Mouse (Mus musculus) kidney, adult 2 months (tissue): ENCODE measurements around the gene Tdg. TPM values are rescaled to one million over a fixed set of nuclear protein-coding genes. Genes with fewer than 3 reads are reported as not detected.

Experiments
- DNase-seq: peaks from one replicate; pipeline ENCODE4 v3.0.0; 2021
- H3K27ac ChIP-seq: fragments of 200-500 bp; 2 replicates; pipeline ENCODE4 v1.5.1; 2012; ENCODE audit warnings: low read depth, low read length, control low read depth, inconsistent platforms; ENCODE audit not compliant: insufficient read depth
- H3K27me3 ChIP-seq: fragments of 200-500 bp; replicated peaks from 2 replicates; pipeline ENCODE4 v1.6.1; 2012; ENCODE audit warnings: mild to moderate bottlenecking, moderate library complexity, low read length, inconsistent platforms; ENCODE audit not compliant: control insufficient read depth, insufficient read depth
- H3K36me3 ChIP-seq: fragments of 200-500 bp; 2 replicates; pipeline ENCODE4 v1.6.1; 2012; ENCODE audit warnings: mild to moderate bottlenecking, moderate library complexity, low read length, inconsistent platforms; ENCODE audit not compliant: control insufficient read depth, insufficient read depth
- H3K4me1 ChIP-seq: fragments of 200-500 bp; 2 replicates; pipeline ENCODE4 v1.6.1; 2011; ENCODE audit warnings: low read length; ENCODE audit not compliant: control insufficient read depth, insufficient read depth
- H3K4me3 ChIP-seq: fragments of 200-500 bp; 2 replicates; pipeline ENCODE4 v1.5.1; 2011; ENCODE audit warnings: mild to moderate bottlenecking, low read depth, low read length, control low read depth; ENCODE audit not compliant: insufficient read depth
- CTCF ChIP-seq: fragments of 200-500 bp; conservative IDR thresholded peaks from 2 replicates; pipeline ENCODE4 v1.5.1; 2011; ENCODE audit warnings: low read depth, mild to moderate bottlenecking, control low read depth, low read length, moderate library complexity, mixed read lengths; ENCODE audit not compliant: insufficient read depth, insufficient read length
- POLR2A ChIP-seq: fragments of 200-500 bp; IDR thresholded peaks from one replicate; pipeline ENCODE4 v1.6.1; 2011; ENCODE audit warnings: low read depth, low read length, control low read depth
- WGBS: fragments of 180-500 bp; shearing (Covaris S2); methylation state at CpG from one replicate; pipeline ENCODE4 v1.1.7; 2018; 5-methylcytosine and 5-hydroxymethylcytosine counted together
- polyA plus RNA-seq: library from polyadenylated mRNA; depleted of rRNA; stranded (reverse); fragments of >200 nt; gene quantifications from 2 replicates; pipeline ENCODE4 v1.2.3, GENCODE M21; 2012

Gene Tdg
- polyA plus RNA-seq, 1 experiment: 17.6 TPM

DNA sequence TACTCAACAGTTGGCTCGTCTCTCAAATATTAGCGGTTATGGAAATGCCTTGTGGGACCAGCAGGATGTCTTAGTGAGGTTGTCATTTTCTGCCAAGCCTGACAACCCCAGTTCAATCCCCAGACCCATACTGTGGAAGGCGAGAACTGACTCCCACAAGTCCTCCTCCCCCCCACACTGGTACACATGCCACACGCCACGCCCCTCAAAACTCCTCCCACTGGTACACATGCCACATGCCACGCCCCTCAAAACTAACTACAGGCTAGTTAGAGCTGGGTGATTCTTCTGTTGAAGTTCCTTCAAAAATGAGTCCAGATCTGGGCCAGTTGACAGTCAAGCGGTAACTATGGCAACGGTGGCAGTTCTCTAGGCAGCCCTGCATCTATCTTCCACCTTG lies 16.5 kb downstream of the Tdg start:
- TF ChIP-seq CTCF (no peak), POLR2A (no peak)
- WGBS: 96% methylated on average over 8 of the region's 8 CpGs
- no peak for DNase-seq
- peaks cover 4% of the 10 kb centered on the region for H3K36me3 ChIP-seq
- H3K27me3 ChIP-seq: no peaks in the 10 kb centered on the region
- no peak overlapping the region for H3K27ac ChIP-seq
- no peak overlapping the region for H3K4me3 ChIP-seq
- no peaks in the 10 kb centered on the region for H3K4me1 ChIP-seq

DNA sequence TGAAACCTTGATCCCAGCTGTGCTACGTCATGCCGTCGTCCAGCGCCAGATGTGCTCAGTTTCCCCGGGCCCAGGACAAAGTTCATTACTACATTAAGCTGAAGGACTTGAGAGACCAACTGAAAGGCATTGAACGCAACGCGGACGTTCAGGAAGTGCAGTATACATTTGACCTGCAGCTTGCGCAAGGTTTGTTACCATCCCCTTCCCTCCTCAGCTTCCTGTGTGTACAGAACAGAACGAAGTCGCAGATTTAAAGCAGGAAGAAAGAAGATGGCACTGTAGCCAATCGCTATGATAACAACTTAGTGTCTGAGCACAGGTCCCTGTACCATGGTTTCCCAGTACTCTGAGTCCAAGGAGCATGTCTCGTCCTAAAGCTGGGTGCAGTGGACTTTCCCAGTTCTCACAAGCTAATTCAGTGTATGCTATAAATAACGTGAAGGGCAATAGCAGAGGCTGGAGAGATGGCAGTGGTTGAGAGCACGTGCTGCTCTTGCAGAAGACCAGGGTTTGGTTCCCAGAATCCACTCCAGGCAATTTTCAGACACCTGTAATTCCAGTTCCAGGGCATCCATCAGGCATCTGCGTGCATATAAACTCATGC lies 17.7 kb downstream of the Tdg start:
- Histone ChIP-seq H3K36me3 (peaks cover 3% of the 10 kb centered on the region; the same call in 1 of the 2 replicates), H3K4me3 (no peak overlapping the region), H3K4me1 (no peaks in the 10 kb centered on the region), H3K27ac (no peak overlapping the region), H3K27me3 (no peaks in the 10 kb centered on the region)
- no peak for DNase-seq
- TF ChIP-seq CTCF (no peak), POLR2A (no peak)
- WGBS: 77% methylated on average over 17 of the region's 17 CpGs

DNA sequence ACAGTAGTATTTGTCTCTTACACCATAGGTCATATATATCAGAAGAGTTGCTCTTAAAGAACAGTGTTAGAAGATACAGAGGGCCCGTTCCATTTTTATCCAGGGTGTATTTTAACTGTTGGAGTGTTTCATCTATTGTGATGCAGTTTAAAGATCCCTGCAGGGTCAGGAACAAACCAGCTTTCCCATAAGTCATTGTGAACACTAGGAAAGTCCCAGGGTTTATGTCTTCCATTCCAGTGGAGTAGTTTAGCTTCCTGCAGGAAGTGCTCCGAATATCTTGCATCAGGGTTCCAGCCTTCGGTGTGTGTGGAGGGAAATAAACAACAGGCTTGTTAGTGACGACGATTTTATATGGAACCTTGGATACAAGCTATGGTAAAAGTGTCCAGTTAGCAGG lies 21.6 kb downstream of the Tdg start:
- Histone ChIP-seq H3K4me1 (no peaks in the 10 kb centered on the region), H3K27ac (no peak overlapping the region), H3K36me3 (peaks cover 2% of the 10 kb centered on the region; the same call in 1 of the 2 replicates), H3K27me3 (no peaks in the 10 kb centered on the region), H3K4me3 (no peak overlapping the region)
- 74% methylated on average over 5 of the region's 5 CpGs for WGBS
- no peak for TF ChIP-seq POLR2A
- no peak for TF ChIP-seq CTCF
- no peak for DNase-seq

DNA sequence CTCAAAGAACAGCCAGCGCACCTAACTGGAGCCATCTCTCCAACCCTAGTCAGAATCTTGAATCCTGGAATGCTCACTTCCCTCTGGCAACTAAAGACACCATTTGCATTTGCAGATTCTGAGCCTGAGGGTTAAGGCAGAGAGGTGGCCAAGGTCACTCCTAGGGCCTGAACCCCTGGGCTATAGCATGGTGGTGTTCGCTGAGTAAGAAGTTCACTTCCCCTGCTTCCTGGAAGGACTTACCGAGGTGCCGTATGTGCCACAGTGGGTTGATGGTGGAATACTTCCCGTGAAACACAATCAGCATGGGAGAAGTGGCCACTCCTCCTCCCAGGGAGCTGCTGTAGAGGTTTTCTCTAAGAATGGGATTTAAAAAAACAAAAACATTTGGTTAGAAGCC lies 23.0 kb downstream of the Tdg start:
- Histone ChIP-seq H3K4me1 (no peaks in the 10 kb centered on the region), H3K4me3 (no peak overlapping the region), H3K27ac (no peak overlapping the region), H3K27me3 (no peaks in the 10 kb centered on the region), H3K36me3 (no peaks in the 10 kb centered on the region; the same call in 1 of the 2 replicates)
- no peak for DNase-seq
- WGBS: 74% methylated on average over 5 of the region's 5 CpGs
- TF ChIP-seq CTCF (no peak), POLR2A (no peak)

DNA sequence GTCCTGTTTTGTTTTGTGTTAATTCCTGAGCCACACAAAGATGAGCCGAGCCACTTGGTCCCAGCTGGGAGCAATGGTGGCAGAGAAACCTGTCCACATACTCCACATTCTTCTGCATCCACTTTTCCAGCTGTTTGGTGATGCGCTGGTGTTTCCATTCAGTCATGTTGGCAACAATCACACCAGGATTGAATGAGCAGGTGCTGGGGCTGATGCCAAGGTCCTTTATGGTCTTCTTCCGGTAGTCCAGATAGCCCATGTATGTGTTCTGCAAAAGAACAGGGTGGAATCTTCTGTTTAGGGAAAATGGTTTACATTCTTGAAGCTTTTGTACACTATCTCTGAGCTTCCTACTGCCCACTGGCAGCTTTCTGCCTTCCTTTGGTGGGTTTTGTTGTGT lies 25.0 kb downstream of the Tdg start:
- no peak for DNase-seq
- 83% methylated on average over 3 of the region's 3 CpGs for whole genome bisulfite sequencing
- H3K36me3 ChIP-seq: no peaks in the 10 kb centered on the region; the same call in 1 of the 2 replicates
- H3K4me1 ChIP-seq: no peaks in the 10 kb centered on the region
- no peaks in the 10 kb centered on the region for H3K27me3 ChIP-seq
- H3K27ac ChIP-seq: no peak overlapping the region
- TF ChIP-seq CTCF: no peak
- no peak for TF ChIP-seq POLR2A
- H3K4me3 ChIP-seq: no peak overlapping the region

DNA sequence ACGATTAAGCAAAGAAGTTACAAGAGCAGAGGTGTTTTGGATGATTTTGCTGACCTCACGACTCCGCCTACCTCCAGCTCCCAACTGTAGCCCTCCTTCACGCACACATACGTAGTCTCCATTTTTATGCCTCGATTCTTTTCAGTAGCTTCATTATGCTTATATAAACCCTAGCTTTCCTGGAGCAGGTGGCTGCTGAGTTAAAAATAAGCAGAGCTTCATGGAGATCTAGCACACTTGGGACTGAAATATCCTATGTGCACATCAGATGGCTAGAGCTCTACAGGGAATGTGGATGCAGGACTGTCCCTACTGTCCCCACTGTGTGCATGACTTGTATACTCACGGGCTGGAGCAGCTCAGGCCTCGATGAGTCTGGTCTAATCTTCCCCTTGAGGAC lies 32.2 kb downstream of the Tdg start:
- TF ChIP-seq POLR2A: no peak
- no peak for TF ChIP-seq CTCF
- DNase-seq: no peak
- Histone ChIP-seq H3K27ac (no peak overlapping the region), H3K27me3 (no peaks in the 10 kb centered on the region), H3K36me3 (no peaks in the 10 kb centered on the region), H3K4me1 (no peaks in the 10 kb centered on the region), H3K4me3 (no peak overlapping the region)
- 87% methylated on average over 8 of the region's 8 CpGs for WGBS

DNA sequence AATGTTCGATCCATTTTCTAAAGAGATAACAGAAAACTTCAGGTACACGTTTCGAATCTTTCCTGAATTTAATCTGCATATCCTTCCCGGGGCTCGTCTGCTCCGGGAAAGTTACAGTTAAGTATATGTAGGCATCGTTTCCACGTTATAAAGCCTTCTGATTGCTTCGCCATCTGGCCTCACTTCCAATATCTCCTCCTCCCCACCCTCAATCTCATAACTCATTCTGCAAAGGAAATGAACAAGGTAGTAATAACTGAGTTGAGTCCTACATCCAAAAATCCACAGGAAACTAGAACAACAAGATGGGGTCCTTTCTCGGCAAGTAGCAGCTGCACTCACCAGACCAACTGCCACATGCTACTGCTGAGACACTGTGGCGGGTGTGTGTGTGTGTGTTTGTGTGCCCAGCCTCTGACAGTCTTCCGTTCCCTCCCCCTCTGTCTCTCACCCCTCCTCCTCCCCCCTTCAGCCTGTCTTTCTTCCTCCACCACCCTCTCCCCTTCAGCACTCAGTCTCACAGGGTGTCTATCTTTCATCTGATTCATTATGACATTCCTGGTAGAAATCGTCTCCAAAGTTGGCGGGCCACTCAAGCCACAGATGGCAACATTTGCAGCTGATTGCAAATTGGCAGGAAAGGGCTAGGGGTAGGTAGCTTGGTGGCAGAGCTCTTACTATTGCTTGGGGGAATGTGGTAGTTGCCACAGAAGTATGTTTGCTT lies 32.8 kb downstream of the Tdg start:
- TF ChIP-seq POLR2A (no peak), CTCF (no peak)
- DNase-seq: no peak

More for the DNA sequence above, 32.8 kb downstream of the Tdg start:
- H3K36me3 ChIP-seq: no peaks in the 10 kb centered on the region
- 66% methylated on average over 14 of the region's 14 CpGs for WGBS
- no peaks in the 10 kb centered on the region for H3K4me1 ChIP-seq
- no peaks in the 10 kb centered on the region for H3K27me3 ChIP-seq
- no peak overlapping the region for H3K27ac ChIP-seq
- no peak overlapping the region for H3K4me3 ChIP-seq
